Mouse (Mus musculus) limb, embryonic 11.5 days (tissue): ENCODE data around the gene Smarcd2. TPM values are rescaled to one million over a fixed set of nuclear protein-coding genes. Genes with fewer than 3 reads are reported as not detected.
A peak's percentile ranks its signal among the peaks of the same experiment; 100 is the strongest.

Experiments
- ATAC-seq: fragments of 200-750 bp; cut with Nextera tagmentation; 2 replicates; pipeline ENCODE4 v1.8.0; 2017; ENCODE audit warnings: low read depth; ENCODE audit not compliant: insufficient number of reproducible peaks, low FRiP score, low TSS enrichment
- DNase-seq: peaks from one replicate; pipeline ENCODE4 v3.0.0-alpha.2; 2015; ENCODE audit warnings: low spot score
- H3K27ac ChIP-seq: fragments of 300-500 bp; sonication (generic); replicated peaks from 2 replicates; pipeline ENCODE4 v1.5.1; 2014; ENCODE audit warnings: low read depth, mild to moderate bottlenecking, low read length
- H3K27me3 ChIP-seq: fragments of 300-500 bp; sonication (generic); 2 replicates; pipeline ENCODE4 v1.6.1; 2014; ENCODE audit warnings: mild to moderate bottlenecking, low read length, mixed read lengths; ENCODE audit not compliant: control insufficient read depth, insufficient read depth
- H3K36me3 ChIP-seq: fragments of 300-500 bp; sonication (generic); 2 replicates; pipeline ENCODE4 v1.6.1; 2014; ENCODE audit warnings: mild to moderate bottlenecking, low read length, moderate library complexity, mixed read lengths; ENCODE audit not compliant: control insufficient read depth, insufficient read depth
- H3K4me1 ChIP-seq: fragments of 300-500 bp; sonication (generic); 2 replicates; pipeline ENCODE4 v1.6.1; 2014; ENCODE audit warnings: low read length, mixed read lengths; ENCODE audit not compliant: control insufficient read depth, insufficient read depth
- H3K4me2 ChIP-seq: fragments of 300-500 bp; sonication (generic); 2 replicates; pipeline ENCODE4 v1.6.1; 2014; ENCODE audit warnings: low read depth, mild to moderate bottlenecking, moderate library complexity; ENCODE audit not compliant: severe bottlenecking
- H3K4me3 ChIP-seq: fragments of 300-500 bp; sonication (generic); 2 replicates; pipeline ENCODE4 v1.5.1; 2014; ENCODE audit warnings: low read depth, low read length
- H3K9ac ChIP-seq: fragments of 300-500 bp; sonication (generic); 2 replicates; pipeline ENCODE4 v1.6.1; 2014; ENCODE audit warnings: mild to moderate bottlenecking, low read length
- H3K9me3 ChIP-seq: fragments of 300-500 bp; sonication (generic); 2 replicates; pipeline ENCODE4 v1.6.1; 2016; ENCODE audit warnings: low read length; ENCODE audit not compliant: control insufficient read depth
- WGBS: fragments of 180-500 bp; shearing (Covaris S2); extraction: QIAGEN DNeasy Blood & Tissue Kit; methylation state at CpG from one replicate; pipeline ENCODE4 v1.1.7; 2014; 5-methylcytosine and 5-hydroxymethylcytosine counted together
- polyA plus RNA-seq: library from polyadenylated mRNA; unstranded; fragments of >200 nt; fragmentation: Nextera tagmentation; extraction: Ambion mirVana; gene quantifications from 2 replicates; pipeline ENCODE4 v1.2.1, GENCODE M21; 2014

Smarcd2 gene
- polyA plus RNA-seq, 1 experiment from 2014 or later: 82.6 TPM

- H3K4me2 ChIP-seq: peak overlapping the region; percentile 49; the same call in 1 of the 2 replicates
- H3K4me3 ChIP-seq: peak overlapping the region; percentile 85; the same call in 1 of the 2 replicates
- H3K9me3 ChIP-seq: no peaks in the 10 kb centered on the region
- ATAC-seq (no peak), DNase-seq (no peak)
- 89% methylated on average over 5 of the region's 5 CpGs for WGBS
- H3K27me3 ChIP-seq: no peaks in the 10 kb centered on the region
- H3K27ac ChIP-seq: no peak overlapping the region
- peaks cover 11% of the 10 kb centered on the region; the same call in 1 of the 2 replicates for H3K36me3 ChIP-seq
- peaks cover 12% of the 10 kb centered on the region for H3K4me1 ChIP-seq
- no peak overlapping the region; the same call in 1 of the 2 replicates for H3K9ac ChIP-seq
Observed at GRCm38 (mm10) chr11:106214856-106215255, 57.9 kb downstream of the Smarcd2 start.

Other genes with a start within 250 kb of the Smarcd2 start
- gene Dcaf7, start 236.1 kb downstream of the Smarcd2 start, polyA plus RNA-seq: 75.3 and 82.5 TPM in 2 replicates
- 10.3 and 12.9 TPM in 2 replicates for gene Taco1, start 206.9 kb downstream of the Smarcd2 start, polyA plus RNA-seq
- gene Map3k3, start 188.4 kb downstream of the Smarcd2 start, polyA plus RNA-seq: 20.9 and 26.1 TPM in 2 replicates
- 0.64 TPM in 1 of 2 replicates, not detected in the other for gene Gm10840, start 112.1 kb downstream of the Smarcd2 start, polyA plus RNA-seq
- 516 and 591 TPM in 2 replicates for gene Limd2, start 112.1 kb downstream of the Smarcd2 start, polyA plus RNA-seq
- gene Strada, start 70.8 kb downstream of the Smarcd2 start, polyA plus RNA-seq: 36.7 and 40.0 TPM in 2 replicates
- gene Ccdc47, start 56.6 kb downstream of the Smarcd2 start, polyA plus RNA-seq: 53.5 and 68.1 TPM in 2 replicates
- 96.6 and 110 TPM in 2 replicates for gene Ddx42, start 56.0 kb downstream of the Smarcd2 start, polyA plus RNA-seq
- gene Ftsj3, start 16.9 kb downstream of the Smarcd2 start, polyA plus RNA-seq: 72.6 and 74.9 TPM in 2 replicates
- gene Psmc5, start 16.8 kb downstream of the Smarcd2 start, polyA plus RNA-seq: 380 and 388 TPM in 2 replicates
- gene Tcam1, start 3.7 kb upstream of the Smarcd2 start, polyA plus RNA-seq: 0.09 and 0.29 TPM in 2 replicates
- gene Gh, start 28.9 kb upstream of the Smarcd2 start, polyA plus RNA-seq: not detected in 2 replicates
- gene Cd79b, start 41.8 kb upstream of the Smarcd2 start, polyA plus RNA-seq: 2.1 and 2.3 TPM in 2 replicates
- 0.13 and 0.23 TPM in 2 replicates for gene Scn4a, start 80.3 kb upstream of the Smarcd2 start, polyA plus RNA-seq
- not detected in 2 replicates for gene Prr29, start 92.5 kb upstream of the Smarcd2 start, polyA plus RNA-seq
- 24.5 and 26.8 TPM in 2 replicates for gene Icam2, start 115.1 kb upstream of the Smarcd2 start, polyA plus RNA-seq
- 6.3 and 6.9 TPM in 2 replicates for gene Ern1, start 214.9 kb upstream of the Smarcd2 start, polyA plus RNA-seq